Mouse (Mus musculus): ENCODE results near the gene Nvl. TPM values are rescaled to one million over a fixed set of nuclear protein-coding genes. Genes with fewer than 3 reads are reported as not detected.
A peak's percentile ranks its signal among the peaks of the same experiment; 100 is the strongest.

Gene Nvl
- polyA plus RNA-seq, 1 experiment from 2014 or later, result 51.6 TPM

DNA sequence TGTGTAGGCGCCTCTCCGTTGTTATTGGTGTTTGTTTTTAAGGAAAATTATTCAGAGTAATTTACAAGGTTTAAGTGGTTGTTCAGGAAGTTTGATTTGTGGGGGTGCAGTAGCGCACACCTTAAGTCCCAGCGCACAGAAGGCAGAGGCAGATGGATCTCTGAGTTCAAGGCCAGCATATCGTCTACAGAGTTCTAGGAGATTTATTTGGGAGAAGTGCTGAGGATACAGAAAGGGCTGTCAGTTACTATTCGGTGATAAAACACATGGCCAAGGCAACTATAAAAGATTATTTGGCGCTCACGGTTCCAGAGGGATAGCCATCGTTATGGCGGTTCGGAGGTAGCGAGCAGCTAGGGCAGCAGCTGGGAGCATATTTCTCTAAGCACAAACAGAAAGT, 962 bp upstream of the Nvl start:
- Histone ChIP-seq H3K27ac (peak overlapping the region; percentile 91; the same call in 1 of the 2 replicates), H3K9me3 (no peaks in the 10 kb centered on the region), H3K27me3 (no peaks in the 10 kb centered on the region), H3K9ac (peak overlapping the region; percentile 86), H3K4me2 (peak overlapping the region; percentile 60), H3K4me3 (peak overlapping the region; percentile 80), H3K36me3 (peaks cover 19% of the 10 kb centered on the region), H3K4me1 (peaks cover 14% of the 10 kb centered on the region)
- WGBS, result 17% methylated on average over 12 of the region's 12 CpGs
- ATAC-seq (ENCODE audit: insufficient number of reproducible peaks, insufficient read depth, low FRiP score, low TSS enrichment, low read depth), result no peak

GRCm38 (mm10) chr1:181143609-181143949, 425 bp downstream of the Nvl start:
- no peaks in the 10 kb centered on the region for H3K9me3 ChIP-seq
- H3K36me3 ChIP-seq, result peaks cover 31% of the 10 kb centered on the region
- peak overlapping the region; percentile 80 for H3K4me3 ChIP-seq
- peak overlapping the region; percentile 91 for H3K27ac ChIP-seq
- peaks cover 14% of the 10 kb centered on the region for H3K4me1 ChIP-seq
- ATAC-seq (ENCODE audit: insufficient number of reproducible peaks, insufficient read depth, low FRiP score, low TSS enrichment, low read depth), result peak; percentile 12; the same call in 1 of the 2 replicates
- peak overlapping the region; percentile 86 for H3K9ac ChIP-seq
- H3K4me2 ChIP-seq, result peak overlapping the region; percentile 60
- H3K27me3 ChIP-seq, result no peaks in the 10 kb centered on the region
- WGBS, result under 1% methylated on average over 12 of the region's 12 CpGs

DNA sequence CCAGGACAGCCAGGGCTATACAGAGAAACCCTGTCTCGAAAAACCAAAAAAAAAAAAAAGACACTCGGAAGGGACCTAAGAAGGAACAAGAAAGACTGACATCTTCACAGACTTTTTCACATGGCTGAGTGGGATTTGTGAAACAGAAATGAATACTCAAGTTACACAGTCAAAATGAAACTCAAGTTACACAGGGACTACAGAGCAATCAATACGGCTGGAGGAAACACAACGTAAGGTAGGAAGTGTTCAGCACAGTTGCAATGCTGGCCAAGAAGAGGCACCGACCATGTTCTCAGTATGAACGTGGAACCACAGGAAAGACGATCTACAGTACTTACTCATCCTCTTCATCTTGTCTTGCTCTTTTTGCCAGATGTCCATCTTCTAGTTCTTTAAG, 5.3 kb downstream of the Nvl start:
- H3K27ac ChIP-seq, result no peak overlapping the region
- 88% methylated on average over 7 of the region's 7 CpGs for WGBS
- H3K4me2 ChIP-seq, result no peak overlapping the region
- H3K9ac ChIP-seq, result no peak overlapping the region
- no peaks in the 10 kb centered on the region for H3K9me3 ChIP-seq
- H3K36me3 ChIP-seq, result peaks cover 65% of the 10 kb centered on the region
- H3K4me1 ChIP-seq, result peaks cover 8% of the 10 kb centered on the region
- no peaks in the 10 kb centered on the region for H3K27me3 ChIP-seq
- ATAC-seq (ENCODE audit: insufficient number of reproducible peaks, insufficient read depth, low FRiP score, low TSS enrichment, low read depth), result no peak
- H3K4me3 ChIP-seq, result no peak overlapping the region

- Histone ChIP-seq H3K4me3 (no peak overlapping the region), H3K4me2 (no peak overlapping the region), H3K9me3 (no peaks in the 10 kb centered on the region), H3K4me1 (no peaks in the 10 kb centered on the region), H3K9ac (no peak overlapping the region), H3K27me3 (no peaks in the 10 kb centered on the region), H3K27ac (no peak overlapping the region), H3K36me3 (peaks cover 80% of the 10 kb centered on the region)
- ATAC-seq (ENCODE audit: insufficient number of reproducible peaks, insufficient read depth, low FRiP score, low TSS enrichment, low read depth), result no peak
- WGBS, result 93% methylated on average over 6 of the region's 6 CpGs
These were observed 12.1 kb downstream of the Nvl start for GRCm38 (mm10) chr1:181131915-181132314.

- peaks cover 83% of the 10 kb centered on the region for H3K36me3 ChIP-seq
- 92% methylated on average over 9 of the region's 9 CpGs for WGBS
- H3K4me2 ChIP-seq, result no peak overlapping the region
- no peaks in the 10 kb centered on the region for H3K4me1 ChIP-seq
- no peak for ATAC-seq (ENCODE audit: insufficient number of reproducible peaks, insufficient read depth, low FRiP score, low TSS enrichment, low read depth)
- no peak overlapping the region for H3K27ac ChIP-seq
- H3K4me3 ChIP-seq, result no peak overlapping the region
- H3K9me3 ChIP-seq, result no peaks in the 10 kb centered on the region
- no peak overlapping the region for H3K9ac ChIP-seq
- no peaks in the 10 kb centered on the region for H3K27me3 ChIP-seq
These were observed 17.2 kb downstream of the Nvl start for GRCm38 (mm10) chr1:181126766-181127165.

GRCm38 (mm10) chr1:181125916-181126315, 18.1 kb downstream of the Nvl start:
- ATAC-seq (ENCODE audit: insufficient number of reproducible peaks, insufficient read depth, low FRiP score, low TSS enrichment, low read depth), result no peak

DNA sequence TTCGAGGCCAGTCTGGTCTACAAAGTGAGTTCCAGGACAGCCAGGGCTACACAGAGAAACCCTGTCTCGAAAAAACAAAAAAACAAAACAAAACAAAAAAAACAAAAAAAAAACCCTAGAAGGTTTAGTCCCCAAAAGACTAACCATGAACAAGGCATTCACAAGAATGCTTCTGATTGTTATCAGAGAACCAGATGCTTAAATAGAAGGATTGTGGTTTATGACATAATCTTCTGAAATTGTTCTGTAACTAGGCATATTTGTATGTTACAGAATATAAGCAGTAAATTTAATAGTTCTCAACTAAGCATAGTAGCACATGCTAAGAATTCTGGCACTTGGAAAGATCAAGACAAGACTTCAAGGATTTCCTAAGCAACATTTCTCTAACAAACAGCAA, 19.9 kb downstream of the Nvl start:
- H3K4me1 ChIP-seq, result no peaks in the 10 kb centered on the region
- ATAC-seq (ENCODE audit: insufficient number of reproducible peaks, insufficient read depth, low FRiP score, low TSS enrichment, low read depth), result no peak
- no peak overlapping the region for H3K9ac ChIP-seq
- peaks cover 85% of the 10 kb centered on the region for H3K36me3 ChIP-seq
- no peaks in the 10 kb centered on the region for H3K27me3 ChIP-seq
- no peak overlapping the region for H3K4me2 ChIP-seq
- H3K27ac ChIP-seq, result no peak overlapping the region
- no peaks in the 10 kb centered on the region for H3K9me3 ChIP-seq
- no peak overlapping the region for H3K4me3 ChIP-seq
- WGBS, result 88% methylated on average over 2 of the region's 2 CpGs

More at GRCm38 (mm10) chr1:181125916-181126315, 18.1 kb downstream of the Nvl start:
- Histone ChIP-seq H3K27me3 (no peaks in the 10 kb centered on the region), H3K36me3 (peaks cover 87% of the 10 kb centered on the region), H3K4me2 (no peak overlapping the region), H3K4me1 (no peaks in the 10 kb centered on the region), H3K9me3 (no peaks in the 10 kb centered on the region), H3K9ac (no peak overlapping the region), H3K27ac (no peak overlapping the region), H3K4me3 (no peak overlapping the region)
- WGBS, result 97% methylated on average over 3 of the region's 3 CpGs

- 91% methylated on average over 4 of the region's 4 CpGs for WGBS
- H3K4me1 ChIP-seq, result no peaks in the 10 kb centered on the region
- peaks cover 79% of the 10 kb centered on the region for H3K36me3 ChIP-seq
- no peaks in the 10 kb centered on the region for H3K9me3 ChIP-seq
- no peak overlapping the region for H3K9ac ChIP-seq
- H3K27me3 ChIP-seq, result no peaks in the 10 kb centered on the region
- H3K27ac ChIP-seq, result no peak overlapping the region
- H3K4me3 ChIP-seq, result no peak overlapping the region
- H3K4me2 ChIP-seq, result no peak overlapping the region
- no peak for ATAC-seq (ENCODE audit: insufficient number of reproducible peaks, insufficient read depth, low FRiP score, low TSS enrichment, low read depth)
These were observed 26.9 kb downstream of the Nvl start for GRCm38 (mm10) chr1:181117112-181117511.

DNA sequence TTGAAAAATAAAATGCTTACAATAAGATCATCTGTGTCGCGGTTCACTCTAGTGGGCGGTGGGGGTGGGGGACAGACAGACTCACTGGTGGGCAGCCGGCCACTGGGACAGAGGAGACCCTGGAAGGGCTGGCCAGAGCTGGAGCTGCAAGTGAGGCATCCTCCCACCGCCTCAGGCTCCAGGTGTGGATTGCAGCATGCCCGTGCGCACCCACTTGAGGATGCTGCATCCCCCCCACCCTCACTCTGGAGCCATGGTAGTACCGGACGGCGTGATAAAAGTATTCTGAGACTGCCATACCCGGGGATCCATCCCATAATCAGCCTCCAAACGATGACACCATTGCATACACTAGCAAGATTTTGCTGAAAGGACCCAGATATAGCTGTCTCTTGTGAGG, 54.0 kb downstream of the Nvl start:
- H3K27ac ChIP-seq, result no peak overlapping the region
- no peak overlapping the region for H3K4me2 ChIP-seq
- H3K4me1 ChIP-seq, result no peaks in the 10 kb centered on the region
- 79% methylated on average over 12 of the region's 12 CpGs for WGBS
- ATAC-seq (ENCODE audit: insufficient number of reproducible peaks, insufficient read depth, low FRiP score, low TSS enrichment, low read depth), result no peak
- H3K4me3 ChIP-seq, result no peak overlapping the region
- no peaks in the 10 kb centered on the region for H3K27me3 ChIP-seq
- no peak overlapping the region for H3K9ac ChIP-seq
- H3K36me3 ChIP-seq, result peaks cover 42% of the 10 kb centered on the region
- H3K9me3 ChIP-seq, result no peaks in the 10 kb centered on the region

DNA sequence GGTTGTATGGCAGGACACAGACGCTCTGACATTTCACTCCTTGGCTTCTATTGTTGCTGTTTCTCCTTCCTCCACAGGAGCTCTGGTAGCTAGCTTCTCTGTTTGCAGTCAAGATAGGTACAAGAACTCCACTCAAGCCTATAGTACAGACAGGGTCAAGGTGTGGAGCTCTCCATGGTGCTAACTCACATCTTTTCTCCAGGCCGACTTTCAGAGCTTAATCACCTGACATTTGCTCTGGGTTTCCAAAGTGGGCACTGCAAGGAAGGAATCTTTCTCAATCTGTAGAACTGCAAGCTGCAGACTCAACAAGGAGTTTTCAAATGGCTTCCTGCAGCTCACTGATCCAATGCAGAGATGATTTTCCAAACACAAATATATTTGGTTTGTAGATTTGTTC, 60.0 kb downstream of the Nvl start:
- Histone ChIP-seq H3K27ac (no peak overlapping the region), H3K9me3 (no peaks in the 10 kb centered on the region), H3K36me3 (no peaks in the 10 kb centered on the region), H3K27me3 (no peaks in the 10 kb centered on the region), H3K9ac (no peak overlapping the region), H3K4me3 (no peak overlapping the region), H3K4me1 (no peaks in the 10 kb centered on the region), H3K4me2 (no peak overlapping the region)
- 29% methylated on average over 2 of the region's 2 CpGs for WGBS
- ATAC-seq (ENCODE audit: insufficient number of reproducible peaks, insufficient read depth, low FRiP score, low TSS enrichment, low read depth), result no peak

DNA sequence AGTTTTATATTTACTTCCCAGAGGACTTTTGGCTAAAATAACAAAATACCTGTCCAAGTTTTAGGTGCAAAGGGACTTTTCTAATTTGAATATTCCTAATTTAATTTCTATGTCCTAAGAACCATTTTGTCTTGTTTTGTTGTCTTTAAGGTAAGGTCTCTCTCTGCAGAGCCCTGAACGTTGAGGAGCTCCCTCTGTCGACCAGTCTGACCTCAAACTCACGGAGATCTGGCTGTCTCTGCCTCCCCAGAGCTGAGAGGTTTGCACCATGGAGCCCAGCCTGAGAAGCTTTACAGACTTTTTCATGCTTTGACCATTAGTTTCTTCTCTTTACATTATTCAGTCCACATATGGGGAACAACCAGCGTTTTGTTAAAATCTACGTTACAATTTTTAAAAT, 70.9 kb downstream of the Nvl start:
- Histone ChIP-seq H3K27ac (no peak overlapping the region), H3K27me3 (0 out of 2 replicates have a peak, but pooled peaks cover 2% of the 10 kb centered on the region), H3K9me3 (no peaks in the 10 kb centered on the region), H3K4me3 (no peak overlapping the region), H3K4me1 (no peaks in the 10 kb centered on the region), H3K9ac (no peak overlapping the region), H3K36me3 (no peaks in the 10 kb centered on the region), H3K4me2 (no peak overlapping the region)
- no peak for ATAC-seq (ENCODE audit: insufficient number of reproducible peaks, insufficient read depth, low FRiP score, low TSS enrichment, low read depth)
- 48% methylated on average over 5 of the region's 5 CpGs for WGBS

GRCm38 (mm10) chr1:181069671-181070070, 74.3 kb downstream of the Nvl start:
- no peaks in the 10 kb centered on the region for H3K9me3 ChIP-seq
- H3K36me3 ChIP-seq, result no peaks in the 10 kb centered on the region
- 63% methylated on average over 11 of the region's 11 CpGs for WGBS
- no peak for ATAC-seq (ENCODE audit: insufficient number of reproducible peaks, insufficient read depth, low FRiP score, low TSS enrichment, low read depth)
- H3K4me3 ChIP-seq, result no peak overlapping the region
- no peak overlapping the region for H3K27ac ChIP-seq
- no peak overlapping the region for H3K9ac ChIP-seq
- H3K4me1 ChIP-seq, result no peaks in the 10 kb centered on the region
- no peaks in the 10 kb centered on the region for H3K27me3 ChIP-seq
- no peak overlapping the region for H3K4me2 ChIP-seq

DNA sequence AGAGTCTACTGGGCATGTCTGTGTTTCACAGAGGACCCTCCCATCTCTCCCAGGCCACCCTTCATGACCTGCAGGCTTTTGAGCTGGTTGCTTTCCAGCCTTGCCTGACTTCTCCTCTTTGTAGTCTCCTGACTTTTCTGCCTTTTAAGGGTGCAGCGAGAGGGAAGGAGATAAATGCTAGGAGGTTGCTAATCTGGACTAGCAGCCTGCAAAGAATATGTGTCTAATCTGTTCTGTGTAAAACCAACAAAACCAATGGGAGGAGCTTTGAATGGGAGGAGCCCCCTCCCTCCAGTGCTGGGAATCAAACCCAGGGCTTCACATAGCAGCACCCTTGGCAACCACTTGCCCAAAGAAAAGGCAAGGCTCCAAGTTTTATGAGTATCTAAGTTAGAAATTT, 75.7 kb downstream of the Nvl start:
- WGBS, result 75% methylated on average over 1 of the region's 1 CpGs
- Histone ChIP-seq H3K36me3 (no peaks in the 10 kb centered on the region), H3K4me1 (no peaks in the 10 kb centered on the region), H3K9ac (no peak overlapping the region), H3K27ac (no peak overlapping the region), H3K9me3 (no peaks in the 10 kb centered on the region), H3K27me3 (no peaks in the 10 kb centered on the region), H3K4me2 (no peak overlapping the region), H3K4me3 (no peak overlapping the region)
- no peak for ATAC-seq (ENCODE audit: insufficient number of reproducible peaks, insufficient read depth, low FRiP score, low TSS enrichment, low read depth)
